Mouse (Mus musculus) gastrocnemius, postnatal 25 days (tissue): ENCODE results near the gene B4gat1. TPM values are rescaled to one million over a fixed set of nuclear protein-coding genes. Genes with fewer than 3 reads are reported as not detected.
"Not testable (repeated sequence)": the region's sequence is repeated elsewhere in the genome, so short reads cannot be mapped to it uniquely, and the experiment has no call there.

ENCODE experiments used
- DNase-seq: peaks from one replicate; pipeline ENCODE4 v3.0.0; 2022
- long read RNA-seq, 2 experiments: library from polyadenylated mRNA; stranded (forward); transcript quantifications; one replicate each; pipeline ENCODE4 v2.0.0; 2021
- total RNA-seq, 2 experiments: library from RNA; stranded (reverse); gene quantifications; 1 replicate in 1 of 2; 2 replicates in 1 of 2; pipeline ENCODE4 v1.2.3; 2021

Gene B4gat1
- 10 to 100 TPM; 17.9 to 20.1 TPM for total RNA-seq
- long read RNA-seq, experiment 1, transcript B4gat1-201 (2 exons, 2,032 nt): major isoform, 43 of 46 reads
- long read RNA-seq, experiment 1, partial matches to known transcripts: 0 of 46 reads
- long read RNA-seq, experiment 1, other reads (novel, unspliced or antisense): 0 of 46 reads
- long read RNA-seq, experiment 2, transcript B4gat1-201 (2 exons, 2,032 nt): major isoform, 67 of 68 reads
- long read RNA-seq, experiment 2, partial matches to known transcripts: 0 of 68 reads
- long read RNA-seq, experiment 2, other reads (novel, unspliced or antisense): 0 of 68 reads

- peak; percentile 89 for DNase-seq
Observed at GRCm38 (mm10) chr19:5038709-5039156, at the start of gene B4gat1, which contains the start of gene AC124502.3. Gene B4gat1 (plus strand): TSS chr19:5038826. Gene AC124502.3 (plus strand): TSS chr19:5038891.

GRCm38 (mm10) chr19:4989013-4989412 lies 49.6 kb upstream of the B4gat1 start:
- DNase-seq: peak; percentile 76

GRCm38 (mm10) chr19:4989434-4990255 lies 49.0 kb upstream of the B4gat1 start:
- no peak for DNase-seq

- DNase-seq: no peak
Observed at GRCm38 (mm10) chr19:4990256-4990625, 48.4 kb upstream of the B4gat1 start, which contains the start of gene Npas4. Gene Npas4 (minus strand): TSS chr19:4990316.

- DNase-seq: no peak
Observed at GRCm38 (mm10) chr19:4990716-4991115, 47.9 kb upstream of the B4gat1 start.

- no peak for DNase-seq
Observed at GRCm38 (mm10) chr19:4992371-4992770, 46.3 kb upstream of the B4gat1 start.

- peak; percentile 85 for DNase-seq
Observed at GRCm38 (mm10) chr19:4992904-4993303, 45.7 kb upstream of the B4gat1 start.

- DNase-seq: no peak
Observed at GRCm38 (mm10) chr19:4994043-4994442, 44.6 kb upstream of the B4gat1 start.

- DNase-seq: no peak
Observed at GRCm38 (mm10) chr19:4999445-5000140, 39.0 kb upstream of the B4gat1 start.

- DNase-seq: peak; percentile 48
Observed at GRCm38 (mm10) chr19:5001666-5002406, 36.8 kb upstream of the B4gat1 start.

GRCm38 (mm10) chr19:5003644-5004043 lies 35.0 kb upstream of the B4gat1 start:
- not testable (repeated sequence) for DNase-seq

GRCm38 (mm10) chr19:5004925-5005324 lies 33.7 kb upstream of the B4gat1 start:
- no peak for DNase-seq

- DNase-seq: no peak
Observed at GRCm38 (mm10) chr19:5013138-5013537, 25.5 kb upstream of the B4gat1 start.

GRCm38 (mm10) chr19:5014961-5015398 lies 23.6 kb upstream of the B4gat1 start:
- no peak for DNase-seq

GRCm38 (mm10) chr19:5016221-5016742 lies 22.3 kb upstream of the B4gat1 start:
- DNase-seq: no peak

- DNase-seq: peak; percentile 26
Observed at GRCm38 (mm10) chr19:5016782-5017181, 21.8 kb upstream of the B4gat1 start.

GRCm38 (mm10) chr19:5017611-5018010 lies 21.0 kb upstream of the B4gat1 start:
- DNase-seq: no peak

GRCm38 (mm10) chr19:5018191-5018590 lies 20.4 kb upstream of the B4gat1 start:
- no peak for DNase-seq

- no peak for DNase-seq
Observed at GRCm38 (mm10) chr19:5021416-5021815, 17.2 kb upstream of the B4gat1 start.

GRCm38 (mm10) chr19:5023621-5024479 lies 14.8 kb upstream of the B4gat1 start, which contains the start of gene Slc29a2:
Gene Slc29a2 (plus strand): TSS chr19:5023860.
- peak; percentile 92 for DNase-seq
